Mouse (Mus musculus) central nervous system, embryonic 11.5 days (tissue): ENCODE measurements around the gene Kcnt2. TPM values are rescaled to one million over a fixed set of nuclear protein-coding genes. Genes with fewer than 3 reads are reported as not detected.

Experiments used
- polyA plus RNA-seq: library from polyadenylated mRNA; depleted of rRNA; stranded (reverse); fragments of >200 nt; gene quantifications from 2 replicates; pipeline ENCODE4 v1.2.3, GENCODE M21; 2012; rRNA removed

The Kcnt2 gene
- 1.4 and 2.1 TPM in 2 replicates for polyA plus RNA-seq

GRCm38 (mm10) chr1:140245876-140246597 lies at the start of gene Kcnt2:
Gene Kcnt2, plus strand, starts transcription at chr1:140246158.

Other genes with a start within 250 kb of the Kcnt2 start
- gene Cfh, start 62.4 kb upstream of the Kcnt2 start, polyA plus RNA-seq = 2.8 and 3.1 TPM in 2 replicates